Mouse (Mus musculus) adrenal gland, postnatal 4 days (tissue): ENCODE data around the gene Higd1a. TPM values are rescaled to one million over a fixed set of nuclear protein-coding genes. Genes with fewer than 3 reads are reported as not detected.

Experiments used
- DNase-seq, 2 experiments: peaks; one replicate each; pipeline ENCODE4 v3.0.0; 2021 to 2022; ENCODE audit warnings: low spot score in 2 of 2, mixed read lengths in 2 of 2
- total RNA-seq, 2 experiments: library from RNA; stranded (reverse); gene quantifications; 2 replicates each; pipeline ENCODE4 v1.2.3; 2021

The Higd1a gene
- total RNA-seq, 2 experiments from 2014 or later = 63.8 to 68.9 TPM

DNA sequence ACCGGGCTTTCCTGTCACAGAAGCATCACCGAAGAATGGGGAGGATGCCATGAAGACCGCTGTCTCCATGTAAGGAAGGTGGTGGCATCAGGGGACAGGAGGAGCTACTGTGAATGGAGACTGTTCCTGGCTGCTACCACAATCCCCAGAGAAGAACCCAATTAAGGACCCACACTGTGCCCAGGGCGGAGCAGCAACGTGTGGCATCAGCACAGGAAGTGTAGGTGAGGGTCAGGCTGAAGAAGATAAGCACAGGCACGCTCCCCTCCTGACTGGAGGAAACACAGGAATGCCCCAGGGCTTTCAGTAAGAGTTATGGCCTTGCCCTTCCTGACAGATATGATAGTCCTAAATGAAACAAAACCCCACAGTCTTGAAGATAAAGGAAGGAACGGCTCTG, 55.4 kb downstream of the Higd1a start:
- no peak for DNase-seq

DNA sequence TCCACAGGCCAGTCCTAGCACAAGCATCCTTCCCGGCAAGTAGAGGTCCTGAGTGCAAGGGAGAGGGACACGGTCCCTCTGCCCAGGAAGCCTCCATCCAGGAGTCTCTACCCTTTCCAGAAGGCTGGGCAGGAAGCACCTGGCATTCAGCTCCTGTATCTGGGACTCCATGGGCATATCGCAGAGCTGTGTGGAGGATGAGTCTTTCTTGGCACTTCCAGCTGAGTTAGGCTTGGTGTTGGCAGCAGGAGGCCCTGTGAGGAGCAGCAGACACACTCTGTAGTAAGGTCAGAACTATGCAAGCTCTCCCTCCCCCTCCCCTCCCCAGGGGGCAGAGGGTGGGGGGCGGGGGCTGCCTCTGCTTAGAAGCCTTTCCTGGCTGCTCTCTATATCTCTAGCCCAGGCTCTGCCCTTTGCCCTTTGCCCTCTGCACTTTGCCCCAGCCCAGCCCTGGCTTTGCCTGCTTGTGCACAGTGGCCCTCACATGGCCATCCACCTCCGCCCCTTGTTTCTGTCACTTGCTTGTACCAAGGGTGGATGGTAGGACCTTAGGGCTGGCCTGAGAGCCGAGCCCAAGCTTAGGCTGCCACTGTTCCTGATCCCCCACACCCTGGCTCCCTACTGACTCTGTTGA, 59.2 kb downstream of the Higd1a start:
- DNase-seq = no peak

Other genes with a start within 250 kb of the Higd1a start
- gene Lyzl4, start 216.3 kb downstream of the Higd1a start, total RNA-seq = under 1 TPM in 1 of 2 experiments, not detected in 1; 0.31 TPM
- gene Vipr1, start 215.6 kb downstream of the Higd1a start, total RNA-seq = 1 to 10 TPM in 1 of 2 experiments, under 1 TPM in 1; 0.64 to 1.7 TPM
- 1 to 10 TPM; 6.0 to 8.8 TPM for gene Sec22c, start 152.9 kb downstream of the Higd1a start, total RNA-seq
- gene Ss18l2, start 148.0 kb downstream of the Higd1a start, total RNA-seq = 10 to 100 TPM; 52.6 to 52.8 TPM
- gene Nktr, start 139.2 kb downstream of the Higd1a start, total RNA-seq = 100 to 1,000 TPM; 102 to 124 TPM
- gene Zfp651, start 99.0 kb downstream of the Higd1a start, total RNA-seq = 10 to 100 TPM; 66.6 to 72.6 TPM
- 1 to 10 TPM; 1.9 to 3.8 TPM for gene Klhl40, start 80.8 kb downstream of the Higd1a start, total RNA-seq
- 1 to 10 TPM; 1.5 to 4.5 TPM for gene Hhatl, start 65.9 kb downstream of the Higd1a start, total RNA-seq
- gene Ccdc13, start 18.9 kb downstream of the Higd1a start, total RNA-seq = 1 to 10 TPM; 1.8 to 2.8 TPM
- 1 to 10 TPM in 1 of 2 experiments, under 1 TPM in 1; 0.90 to 1.6 TPM for gene Ackr2, start 40.0 kb upstream of the Higd1a start, total RNA-seq
- 10 to 100 TPM in 1 of 2 experiments, under 1 TPM in 1; 0.92 to 12.2 TPM for gene Cyp8b1, start 57.9 kb upstream of the Higd1a start, total RNA-seq
- 1 to 10 TPM; 6.8 to 8.4 TPM for gene Fam198a, start 92.6 kb upstream of the Higd1a start, total RNA-seq
- 10 to 100 TPM; 15.6 to 19.9 TPM for gene Pomgnt2, start 138.7 kb upstream of the Higd1a start, total RNA-seq